Mouse (Mus musculus) midbrain, embryonic 16.5 days (tissue): Measurements from ENCODE around the gene Gm20518. TPM values are rescaled to one million over a fixed set of nuclear protein-coding genes. Genes with fewer than 3 reads are reported as not detected.

ENCODE experiments used
- ATAC-seq: fragments of 200-750 bp; cut with Nextera tagmentation; 2 replicates; pipeline ENCODE4 v1.8.0; 2017; ENCODE audit warnings: moderate TSS enrichment
- H3K27ac ChIP-seq: fragments of 300-500 bp; sonication (generic); 2 replicates; pipeline ENCODE4 v1.5.1; 2014; ENCODE audit warnings: mild to moderate bottlenecking, low read length, mixed read lengths
- H3K27me3 ChIP-seq: fragments of 300-500 bp; sonication (generic); 2 replicates; pipeline ENCODE4 v1.6.1; 2014; ENCODE audit warnings: low read depth, low read length, mixed read lengths; ENCODE audit not compliant: control insufficient read depth, insufficient read depth
- H3K36me3 ChIP-seq: fragments of 300-500 bp; sonication (generic); 2 replicates; pipeline ENCODE4 v1.6.1; 2014; ENCODE audit warnings: mild to moderate bottlenecking, low read length, moderate library complexity, mixed read lengths; ENCODE audit not compliant: control insufficient read depth, insufficient read depth
- H3K4me1 ChIP-seq: fragments of 300-500 bp; sonication (generic); 2 replicates; pipeline ENCODE4 v1.6.1; 2014; ENCODE audit warnings: mild to moderate bottlenecking, low read length, mixed read lengths; ENCODE audit not compliant: control insufficient read depth, insufficient read depth
- H3K4me2 ChIP-seq: fragments of 300-500 bp; sonication (generic); 2 replicates; pipeline ENCODE4 v1.6.1; 2014; ENCODE audit warnings: mild to moderate bottlenecking, low read length, mixed read lengths
- H3K4me3 ChIP-seq: fragments of 300-500 bp; sonication (generic); 2 replicates; pipeline ENCODE4 v1.5.1; 2014; ENCODE audit warnings: low read depth, mild to moderate bottlenecking, low read length, moderate library complexity, mixed read lengths
- H3K9ac ChIP-seq: fragments of 300-500 bp; sonication (generic); 2 replicates; pipeline ENCODE4 v1.6.1; 2014; ENCODE audit warnings: low read depth, low read length, mixed read lengths
- H3K9me3 ChIP-seq: fragments of 300-500 bp; sonication (generic); replicated peaks from 2 replicates; pipeline ENCODE4 v1.6.1; 2014; ENCODE audit warnings: mild to moderate bottlenecking, low read length, mixed read lengths; ENCODE audit not compliant: control insufficient read depth, poor library complexity, severe bottlenecking
- WGBS: fragments of 180-500 bp; shearing (Covaris S2); extraction: QIAGEN DNeasy Blood & Tissue Kit; methylation state at CpG from one replicate; pipeline ENCODE4 v1.1.7; 2014; 5-methylcytosine and 5-hydroxymethylcytosine counted together
- polyA plus RNA-seq: library from polyadenylated mRNA; unstranded; fragments of >200 nt; fragmentation: Nextera tagmentation; extraction: Ambion mirVana; gene quantifications from 2 replicates; pipeline ENCODE4 v1.2.1, GENCODE M21; 2015

Gene Gm20518
- 0.48 and 0.49 TPM in 2 replicates for polyA plus RNA-seq

DNA sequence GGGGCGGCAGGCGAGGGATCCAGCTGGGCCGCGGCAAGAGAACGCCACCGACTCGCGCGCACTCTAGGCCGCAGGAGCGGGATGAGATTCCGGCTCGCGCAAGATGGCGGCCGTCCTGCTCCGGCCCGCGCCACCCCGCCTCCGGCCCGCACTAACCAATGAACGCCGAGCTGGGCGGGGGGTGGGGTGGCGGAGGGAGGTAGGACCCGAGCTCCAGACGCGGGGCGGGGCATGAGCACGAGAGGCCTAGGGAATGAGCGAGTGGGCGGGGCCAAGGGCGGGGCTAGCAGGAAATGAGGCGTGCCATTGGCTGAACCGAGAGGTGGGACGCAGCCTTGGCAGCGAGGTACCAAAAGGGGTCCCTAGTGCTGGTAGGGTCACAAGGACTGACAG, at the start of gene Gm20518:
TSS of gene Gm20518 (minus strand) at position 105 of the 393 bp plus-strand sequence.
- peak within 1 kb of the TSS; percentile 100 for H3K9ac ChIP-seq
- no peaks in the 10 kb centered on the region for H3K36me3 ChIP-seq
- H3K27ac ChIP-seq = peak within 1 kb of the TSS; percentile 98
- peak within 1 kb of the TSS; percentile 97 for H3K4me2 ChIP-seq
- peak; percentile 98 for ATAC-seq
- H3K4me3 ChIP-seq = peak within 1 kb of the TSS; percentile 95
- H3K4me1 ChIP-seq = peaks cover 18% of the 10 kb centered on the region
- no peaks in the 10 kb centered on the region for H3K9me3 ChIP-seq
- under 1% methylated on average over 35 of the region's 38 CpGs for WGBS
- H3K27me3 ChIP-seq = no peaks in the 10 kb centered on the region

DNA sequence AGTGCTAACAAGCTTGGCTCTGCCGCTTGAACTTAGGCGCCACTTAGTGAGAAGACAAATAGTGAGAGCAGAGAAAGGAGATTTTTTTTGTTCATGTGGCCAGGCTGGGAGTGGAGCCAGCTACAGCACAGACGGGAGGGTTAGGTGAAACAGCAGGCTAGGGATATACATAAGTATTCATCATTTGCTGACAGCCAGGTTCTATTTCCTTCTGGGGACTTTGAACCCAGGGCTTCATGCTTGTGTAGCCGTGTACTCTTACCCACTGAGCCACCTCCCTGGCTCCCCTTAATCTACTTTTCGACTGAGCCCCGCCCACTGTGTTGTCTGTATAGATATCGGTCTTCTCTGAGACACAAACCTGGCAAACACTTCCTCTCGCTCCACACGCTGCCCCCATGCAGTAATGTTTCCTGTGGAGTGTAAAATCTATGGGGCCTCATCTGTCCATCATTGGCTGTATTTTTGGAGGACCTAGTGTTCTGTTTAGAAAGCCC, 47.8 kb upstream of the Gm20518 start:
- H3K4me1 ChIP-seq = no peaks in the 10 kb centered on the region
- no peak overlapping the region for H3K4me2 ChIP-seq
- no peak overlapping the region for H3K27ac ChIP-seq
- no peak overlapping the region for H3K4me3 ChIP-seq
- no peak overlapping the region for H3K9ac ChIP-seq
- 50% methylated on average over 9 of the region's 9 CpGs for WGBS
- no peak for ATAC-seq
- no peaks in the 10 kb centered on the region for H3K36me3 ChIP-seq
- no peaks in the 10 kb centered on the region for H3K27me3 ChIP-seq
- H3K9me3 ChIP-seq = no peaks in the 10 kb centered on the region

DNA sequence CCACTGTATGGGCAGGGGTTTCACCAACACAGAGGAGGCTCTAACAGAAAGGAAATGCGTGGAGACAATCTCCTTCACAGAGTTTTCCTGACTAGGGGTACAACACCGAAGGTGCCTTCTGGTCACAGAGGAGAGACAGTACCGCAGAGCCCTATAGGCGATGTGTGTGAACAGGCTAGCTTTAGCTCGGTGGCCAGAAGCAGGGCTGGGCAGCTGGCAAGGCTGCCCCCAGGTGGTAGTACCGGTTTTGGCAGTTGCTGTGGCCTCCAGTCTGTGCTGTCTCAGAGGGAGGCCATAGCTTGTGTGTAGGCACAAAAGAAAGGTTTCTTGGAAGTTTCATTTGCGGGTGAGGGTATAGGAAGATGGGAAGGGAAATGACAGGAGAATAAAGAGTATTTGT, 47.4 kb upstream of the Gm20518 start:
- no peak for ATAC-seq
- WGBS = 7% methylated on average over 7 of the region's 7 CpGs
- H3K4me1 ChIP-seq = no peaks in the 10 kb centered on the region
- no peak overlapping the region for H3K27ac ChIP-seq
- H3K9me3 ChIP-seq = no peaks in the 10 kb centered on the region
- H3K4me2 ChIP-seq = no peak overlapping the region
- no peaks in the 10 kb centered on the region for H3K27me3 ChIP-seq
- no peaks in the 10 kb centered on the region for H3K36me3 ChIP-seq
- no peak overlapping the region for H3K4me3 ChIP-seq
- H3K9ac ChIP-seq = no peak overlapping the region

DNA sequence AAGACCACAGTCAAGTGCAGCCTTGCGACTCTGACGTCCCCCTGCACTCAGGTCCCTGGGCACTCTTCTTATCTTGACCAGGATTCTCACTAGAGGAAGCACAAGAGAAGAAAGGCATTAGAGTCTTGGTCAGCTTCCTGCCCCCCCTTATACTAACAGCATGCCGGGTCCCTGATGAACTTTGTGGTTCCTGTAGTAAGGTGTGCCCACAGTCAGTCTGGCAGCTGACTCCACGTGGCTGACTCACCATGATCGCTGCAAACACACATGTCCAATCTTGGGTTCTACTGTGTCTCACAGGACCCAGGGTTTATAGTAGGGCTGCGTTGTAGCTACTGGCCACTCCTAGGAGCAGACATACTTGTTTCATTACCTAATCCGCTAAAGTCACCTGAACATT, 46.7 kb upstream of the Gm20518 start:
- no peaks in the 10 kb centered on the region for H3K4me1 ChIP-seq
- ATAC-seq = no peak
- no peaks in the 10 kb centered on the region for H3K36me3 ChIP-seq
- no peak overlapping the region for H3K4me3 ChIP-seq
- H3K4me2 ChIP-seq = no peak overlapping the region
- H3K9ac ChIP-seq = no peak overlapping the region
- WGBS = 88% methylated on average over 7 of the region's 7 CpGs
- H3K9me3 ChIP-seq = no peaks in the 10 kb centered on the region
- H3K27ac ChIP-seq = no peak overlapping the region
- no peaks in the 10 kb centered on the region for H3K27me3 ChIP-seq

DNA sequence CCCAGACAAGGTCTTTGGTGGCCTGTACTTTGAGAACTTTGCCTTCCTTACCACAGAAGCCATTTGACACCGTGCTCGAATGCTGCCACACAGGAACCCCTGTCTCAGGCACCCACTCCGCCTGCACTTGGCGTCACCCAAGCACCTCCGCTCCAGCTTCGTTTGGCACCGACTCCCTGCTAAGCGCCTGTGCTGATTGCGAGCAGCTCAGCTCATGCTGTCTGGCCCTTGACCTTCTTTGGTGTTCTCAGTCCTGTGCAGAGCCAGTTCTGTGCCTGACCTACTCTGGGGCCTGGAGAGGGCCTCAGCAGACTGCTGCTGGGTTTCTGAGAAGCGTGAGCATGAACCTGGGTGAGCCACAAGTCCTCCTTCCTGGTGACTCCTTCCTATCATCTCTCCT, 45.3 kb upstream of the Gm20518 start:
- H3K4me2 ChIP-seq = no peak overlapping the region
- H3K9me3 ChIP-seq = no peaks in the 10 kb centered on the region
- H3K4me1 ChIP-seq = no peaks in the 10 kb centered on the region
- H3K4me3 ChIP-seq = no peak overlapping the region
- no peak overlapping the region for H3K27ac ChIP-seq
- H3K27me3 ChIP-seq = no peaks in the 10 kb centered on the region
- 82% methylated on average over 10 of the region's 10 CpGs for WGBS
- no peak overlapping the region for H3K9ac ChIP-seq
- H3K36me3 ChIP-seq = no peaks in the 10 kb centered on the region
- ATAC-seq = no peak

DNA sequence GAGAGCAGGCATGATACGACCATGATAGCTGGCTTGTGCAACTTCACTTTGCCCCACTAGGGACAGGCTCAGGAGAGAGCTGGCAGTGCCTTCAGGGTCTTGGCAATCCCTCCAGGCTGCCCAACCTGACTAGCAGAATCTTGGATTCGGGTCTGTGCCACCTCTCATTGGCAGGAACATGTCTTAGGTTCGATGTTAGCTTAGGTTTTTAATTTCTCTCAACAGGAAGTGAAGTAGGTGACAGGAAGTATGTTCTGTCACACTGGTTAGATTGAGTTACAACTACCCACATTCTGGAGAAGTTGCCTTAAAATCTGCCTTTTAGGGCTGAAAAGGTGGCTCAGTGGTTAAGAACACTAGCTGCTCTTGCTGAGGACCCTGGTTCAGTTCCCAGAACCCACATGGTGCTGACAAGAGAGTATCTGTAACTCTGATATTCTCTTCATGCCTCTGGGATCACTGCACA, 43.0 kb upstream of the Gm20518 start:
- H3K4me1 ChIP-seq = no peaks in the 10 kb centered on the region
- H3K4me2 ChIP-seq = no peak overlapping the region
- ATAC-seq = no peak
- no peaks in the 10 kb centered on the region for H3K27me3 ChIP-seq
- no peak overlapping the region for H3K27ac ChIP-seq
- no peak overlapping the region for H3K9ac ChIP-seq
- H3K9me3 ChIP-seq = no peaks in the 10 kb centered on the region
- no peak overlapping the region for H3K4me3 ChIP-seq
- WGBS = 65% methylated on average over 3 of the region's 3 CpGs
- H3K36me3 ChIP-seq = no peaks in the 10 kb centered on the region

DNA sequence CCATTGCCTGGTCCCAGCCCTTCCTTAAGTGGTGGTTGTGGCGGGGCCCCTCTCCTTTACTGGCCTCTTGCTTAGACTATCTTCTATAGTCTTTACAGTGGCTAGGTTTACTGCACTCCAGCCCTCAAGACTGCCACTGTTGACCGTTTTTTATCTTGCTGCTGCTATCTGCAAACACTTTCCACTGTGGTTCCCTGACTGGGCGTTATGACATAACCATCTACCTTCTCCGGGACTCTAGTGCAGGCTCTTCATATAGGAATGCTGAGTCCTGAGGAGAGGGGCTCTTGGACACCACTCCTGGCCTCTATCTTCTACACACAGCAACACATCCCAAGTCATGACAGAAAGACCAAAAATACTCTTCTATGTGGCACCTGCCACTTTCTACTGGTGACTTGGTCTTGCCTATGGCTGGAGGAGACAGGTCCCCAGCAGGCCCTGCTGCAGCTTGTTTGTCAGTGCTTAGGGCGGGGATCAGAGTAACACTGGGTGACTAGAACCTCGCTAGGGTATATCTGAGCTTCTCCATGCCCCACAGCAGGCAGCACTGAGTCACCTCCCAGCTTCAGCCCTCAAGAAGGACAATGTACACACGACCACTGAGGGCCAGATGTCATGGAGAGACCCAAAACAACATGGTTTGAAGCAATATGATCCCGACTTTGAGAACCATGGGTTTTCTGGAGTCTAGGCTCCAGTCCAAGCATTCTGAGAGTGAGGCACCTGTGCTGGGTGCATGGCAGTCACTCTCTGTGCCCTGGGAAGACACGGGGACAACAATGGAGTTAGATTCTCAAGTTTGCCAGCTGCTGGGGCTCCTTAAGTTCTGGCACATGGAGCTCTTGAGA, 42.3 kb upstream of the Gm20518 start:
- H3K36me3 ChIP-seq = no peaks in the 10 kb centered on the region
- ATAC-seq = no peak

DNA sequence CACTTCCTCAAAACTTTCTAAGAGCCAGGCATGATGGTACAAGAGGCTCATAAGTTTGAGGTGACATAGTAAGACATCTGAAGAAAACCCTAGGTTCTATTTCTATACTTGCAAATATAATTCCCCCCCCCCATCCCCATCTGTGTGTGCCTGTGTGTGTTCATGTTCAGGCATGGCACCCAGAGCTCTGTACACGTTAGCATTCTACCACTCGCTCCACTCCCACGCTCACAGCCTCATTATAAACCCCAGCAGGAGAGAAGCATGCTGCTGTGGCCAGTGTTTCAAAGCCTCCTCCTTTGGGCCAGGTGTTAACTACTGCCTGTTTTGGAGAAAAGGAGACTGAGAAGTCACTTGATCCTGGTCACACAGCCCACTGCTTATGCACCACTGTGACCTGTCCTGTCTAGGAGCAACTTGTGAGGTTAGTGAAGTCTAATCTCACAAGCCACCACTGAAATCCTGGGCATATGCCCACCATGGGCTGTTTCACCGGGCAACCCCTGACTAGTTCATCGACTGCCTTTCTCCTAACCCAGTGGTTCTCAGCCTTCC, 40.5 kb upstream of the Gm20518 start:
- H3K9me3 ChIP-seq = no peaks in the 10 kb centered on the region
- ATAC-seq = no peak
- H3K4me1 ChIP-seq = peaks cover 6% of the 10 kb centered on the region
- H3K36me3 ChIP-seq = no peaks in the 10 kb centered on the region
- 72% methylated on average over 5 of the region's 5 CpGs for WGBS
- H3K27me3 ChIP-seq = no peaks in the 10 kb centered on the region
- H3K4me2 ChIP-seq = no peak overlapping the region
- H3K4me3 ChIP-seq = no peak overlapping the region
- no peak overlapping the region for H3K27ac ChIP-seq
- no peak overlapping the region for H3K9ac ChIP-seq

More for the DNA sequence above, 42.3 kb upstream of the Gm20518 start:
- Histone ChIP-seq H3K27ac (no peak overlapping the region), H3K9me3 (no peaks in the 10 kb centered on the region), H3K4me1 (peaks cover 2% of the 10 kb centered on the region), H3K4me3 (no peak overlapping the region), H3K9ac (no peak overlapping the region), H3K27me3 (no peaks in the 10 kb centered on the region), H3K4me2 (no peak overlapping the region)
- 76% methylated on average over 9 of the region's 9 CpGs for WGBS

DNA sequence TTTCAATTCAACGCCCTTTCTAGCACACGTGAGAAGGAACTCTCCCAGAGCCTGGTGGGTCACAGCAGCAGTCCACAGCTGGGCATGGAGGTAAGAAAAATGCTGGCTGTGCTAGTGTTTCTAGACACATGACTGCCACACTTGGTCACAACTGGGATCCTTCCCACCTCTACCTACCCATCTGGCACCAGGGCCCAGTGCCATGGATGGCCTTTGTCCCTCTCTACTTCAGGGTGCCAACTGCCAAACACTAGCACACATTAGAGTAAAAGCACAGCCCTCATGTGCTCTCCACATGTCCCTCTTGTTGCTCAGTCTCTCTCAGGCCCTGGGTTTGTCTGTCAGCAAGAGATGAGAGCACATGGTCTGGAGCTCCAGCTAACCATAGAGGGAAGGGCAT, 38.2 kb upstream of the Gm20518 start:
- H3K36me3 ChIP-seq = peaks cover 10% of the 10 kb centered on the region
- ATAC-seq = no peak
- H3K4me2 ChIP-seq = no peak overlapping the region
- H3K4me3 ChIP-seq = no peak overlapping the region
- no peak overlapping the region for H3K9ac ChIP-seq
- peaks cover 15% of the 10 kb centered on the region for H3K4me1 ChIP-seq
- no peaks in the 10 kb centered on the region for H3K9me3 ChIP-seq
- 58% methylated on average over 2 of the region's 2 CpGs for WGBS
- no peaks in the 10 kb centered on the region for H3K27me3 ChIP-seq
- H3K27ac ChIP-seq = no peak overlapping the region; the same call in 1 of the 2 replicates
